In genomic region chr12:99097618-99098066, GRCm38 (mm10) we compare ENCODE assay signal across 10 mouse cellular contexts.
DNase-seq lines count a peak whose midpoint lies in the region; ATAC-seq lines count a peak whose summit lies in the region.
"Had no signal": no experiment of that assay in that cellular context is flagged by ENCODE, and none has a peak within 500 bp of the region (broad histone marks: within the 10 kb centered on the region; RNA-seq: fewer than 3 reads in every experiment).

No protein-coding gene starts in this region.

- H3K9ac ChIP-seq in limb, embryonic 13.5 days = no peak overlapping the region
- H3K9ac ChIP-seq in heart, embryonic 16.5 days (ENCODE audit: low read length) = no peak overlapping the region
- H3K9ac ChIP-seq: forebrain, embryonic 12.5 days had no signal

- 88% methylated on average over 17 of the region's 17 CpGs for WGBS in limb, embryonic 13.5 days
- WGBS in limb, embryonic 10.5 days = 91% methylated on average over 17 of the region's 17 CpGs
- WGBS in heart, embryonic 16.5 days = 70% methylated on average over 17 of the region's 17 CpGs
- 25% methylated on average over 17 of the region's 17 CpGs for WGBS in large intestine, adult 2 months

- no peak overlapping the region for H3K4me2 ChIP-seq in limb, embryonic 13.5 days (replicated peaks)
- no peak overlapping the region for H3K4me2 ChIP-seq in heart, embryonic 16.5 days (ENCODE audit: low read depth, low read length)
- H3K4me2 ChIP-seq: forebrain, embryonic 12.5 days had no signal

- H3K27me3 ChIP-seq in limb, embryonic 13.5 days = 0 out of 2 replicates have a peak, but pooled peaks cover 3% of the 10 kb centered on the region
- no peaks in the 10 kb centered on the region for H3K27me3 ChIP-seq in limb, embryonic 10.5 days (ENCODE audit: low read depth, poor library complexity, severe bottlenecking)
- no peaks in the 10 kb centered on the region for H3K27me3 ChIP-seq in heart, embryonic 16.5 days (ENCODE audit: control insufficient read depth, insufficient read depth, low read length)

- no peak for DNase-seq in limb, embryonic 10.5 days (ENCODE audit: low spot score)
- peak; percentile 60 for DNase-seq in large intestine, adult 2 months (ENCODE audit: low read depth, low spot score)
- peak; percentile 69 for DNase-seq in lung, postnatal 36 days
- no peak for DNase-seq in frontal cortex, postnatal 14 days (ENCODE audit: low spot score in 2 of 2)
- no peak for DNase-seq in adrenal gland, adult 8-10 months

- peak overlapping the region; percentile 44; the same call in 1 of the 2 replicates for H3K27ac ChIP-seq in limb, embryonic 13.5 days
- no peak overlapping the region for H3K27ac ChIP-seq in limb, embryonic 10.5 days
- peak overlapping the region; percentile 57 for H3K27ac ChIP-seq in heart, embryonic 16.5 days (ENCODE audit: low read length)
- H3K27ac ChIP-seq: forebrain, embryonic 12.5 days had no signal

- ATAC-seq in limb, embryonic 13.5 days (ENCODE audit: low FRiP score, low read depth) = peak; percentile 19; the same call in 1 of the 2 replicates
- ATAC-seq in heart, embryonic 16.5 days (replicated peaks; ENCODE audit: extremely low read depth, insufficient read depth, low FRiP score) = peak; percentile 49; the same call in 1 of the 2 replicates
- ATAC-seq in activated CD4-positive, CD25-positive, alpha-beta regulatory T cell, adult 4 months = no peak

- no peaks in the 10 kb centered on the region for H3K9me3 ChIP-seq in limb, embryonic 13.5 days
- H3K9me3 ChIP-seq in limb, embryonic 10.5 days (replicated peaks) = no peaks in the 10 kb centered on the region
- no peaks in the 10 kb centered on the region for H3K9me3 ChIP-seq in heart, embryonic 16.5 days (replicated peaks; ENCODE audit: control insufficient read depth, low read length)
- H3K9me3 ChIP-seq: forebrain, embryonic 12.5 days had no signal

- H3K4me3 ChIP-seq in limb, embryonic 13.5 days = no peak overlapping the region
- H3K4me3 ChIP-seq in limb, embryonic 10.5 days = no peak overlapping the region
- H3K4me3 ChIP-seq in heart, embryonic 16.5 days (ENCODE audit: low read length) = no peak overlapping the region
- H3K4me3 ChIP-seq: forebrain, embryonic 12.5 days had no signal

- H3K36me3 ChIP-seq in limb, embryonic 13.5 days = no peaks in the 10 kb centered on the region
- H3K36me3 ChIP-seq in limb, embryonic 10.5 days = no peaks in the 10 kb centered on the region
- H3K36me3 ChIP-seq in heart, embryonic 16.5 days (ENCODE audit: control insufficient read depth, insufficient read depth) = no peaks in the 10 kb centered on the region
- H3K36me3 ChIP-seq: forebrain, embryonic 12.5 days; G1E had no signal

- 0 out of 2 replicates have a peak, but pooled peaks cover 4% of the 10 kb centered on the region for H3K4me1 ChIP-seq in limb, embryonic 13.5 days
- H3K4me1 ChIP-seq in limb, embryonic 10.5 days = no peaks in the 10 kb centered on the region
- H3K4me1 ChIP-seq in heart, embryonic 16.5 days (ENCODE audit: control insufficient read depth, insufficient read depth, low read length) = peaks cover 4% of the 10 kb centered on the region; the same call in 1 of the 2 replicates

Comparison
In these comparisons a context has a peak if more than half of its experiments do, and no peak if none do; other contexts are left out.
1. DNase-seq: peak in large intestine, adult 2 months (single experiment) and lung, postnatal 36 days (single experiment); none in limb, embryonic 10.5 days (single experiment), frontal cortex, postnatal 14 days (0 of 2) and adrenal gland, adult 8-10 months (single experiment).